Comparison of ENCODE assay signal across 9 mouse cellular contexts in the genomic region with DNA sequence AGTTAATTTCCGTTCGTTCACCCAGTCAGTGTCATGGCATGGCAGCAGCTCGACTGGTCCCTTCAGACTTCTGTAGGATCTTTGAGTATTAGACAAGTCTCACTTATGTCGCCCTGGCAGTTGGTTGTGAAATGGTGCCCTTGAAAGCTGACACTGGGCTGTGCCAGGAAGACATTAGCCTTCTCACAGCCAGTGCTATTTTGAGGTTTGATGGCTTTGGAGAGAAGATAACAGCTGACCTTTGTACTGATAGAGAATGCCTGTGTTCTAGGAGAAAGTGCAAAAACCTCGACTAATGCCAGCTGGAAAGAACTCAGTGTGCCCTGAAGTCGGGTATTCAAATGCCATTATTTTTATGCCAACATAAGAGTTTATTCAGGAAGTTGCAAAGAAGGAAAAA.
DNase-seq lines count a peak whose midpoint lies in the region.
"Had no signal": no experiment of that assay in that cellular context is flagged by ENCODE, and none has a peak within 500 bp of the region (broad histone marks: within the 10 kb centered on the region; RNA-seq: fewer than 3 reads in every experiment).

No protein-coding gene starts in this region.

- DNase-seq in adrenal gland, adult (ENCODE audit: inconsistent age in 2 of 2, low spot score in 1 of 2) = peak; percentile 81 to 89
- no peak for DNase-seq in adrenal gland, postnatal 4 days (ENCODE audit: low spot score in 2 of 2)
- peak; percentile 64 for DNase-seq in ovary, adult 18-20 months (ENCODE audit: low spot score)
- DNase-seq in ovary, postnatal 14 days (ENCODE audit: low spot score) = no peak
- DNase-seq in heart, postnatal 25 days (ENCODE audit: low spot score) = peak; percentile 12
- peak; percentile 64 for DNase-seq in testis, postnatal 14 days (ENCODE audit: low spot score)
- DNase-seq in layer of hippocampus, postnatal 10 days (ENCODE audit: low spot score in 2 of 2) = no peak
- no peak for DNase-seq in layer of hippocampus, adult 9-10 months (ENCODE audit: low spot score)
- DNase-seq: thymus, postnatal 4 days had no signal

- intact Hi-C loops in heart, postnatal 25 days (cut with DNase I) = no loop called here

Comparison
In these comparisons a context has a peak if more than half of its experiments do, and no peak if none do; other contexts are left out.
1. DNase-seq: peak in adrenal gland, adult (2 of 2), ovary, adult 18-20 months (single experiment), heart, postnatal 25 days (single experiment) and testis, postnatal 14 days (single experiment); none in adrenal gland, postnatal 4 days (0 of 2), ovary, postnatal 14 days (single experiment), layer of hippocampus, postnatal 10 days (0 of 2) and layer of hippocampus, adult 9-10 months (single experiment).